Mouse (Mus musculus) lung, postnatal 10 days (tissue): ENCODE data around the gene Prkca.

Source experiments
- DNase-seq: peaks from one replicate; pipeline ENCODE4 v3.0.0; 2021

Gene Prkca

DNA sequence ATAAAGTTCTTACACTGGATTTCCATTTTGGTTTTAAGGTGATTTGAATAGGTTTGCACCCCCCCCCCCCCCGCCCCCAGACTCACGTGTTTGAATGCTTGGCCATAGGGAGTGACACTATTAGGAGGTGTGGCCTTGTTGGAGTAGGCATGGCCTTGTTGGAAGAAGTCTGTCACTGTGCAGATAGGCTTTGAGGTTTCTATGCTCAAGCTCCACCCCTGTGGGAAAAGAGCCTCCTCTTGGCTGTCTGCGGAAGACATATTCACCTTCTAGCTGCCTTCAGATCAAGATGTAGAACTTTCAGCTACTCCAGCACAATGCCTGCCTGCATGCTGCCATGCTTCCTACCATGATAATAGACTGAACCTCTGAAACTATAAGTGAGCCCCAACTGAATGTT lies 49.9 kb downstream of the Prkca start:
- no peak for DNase-seq

DNA sequence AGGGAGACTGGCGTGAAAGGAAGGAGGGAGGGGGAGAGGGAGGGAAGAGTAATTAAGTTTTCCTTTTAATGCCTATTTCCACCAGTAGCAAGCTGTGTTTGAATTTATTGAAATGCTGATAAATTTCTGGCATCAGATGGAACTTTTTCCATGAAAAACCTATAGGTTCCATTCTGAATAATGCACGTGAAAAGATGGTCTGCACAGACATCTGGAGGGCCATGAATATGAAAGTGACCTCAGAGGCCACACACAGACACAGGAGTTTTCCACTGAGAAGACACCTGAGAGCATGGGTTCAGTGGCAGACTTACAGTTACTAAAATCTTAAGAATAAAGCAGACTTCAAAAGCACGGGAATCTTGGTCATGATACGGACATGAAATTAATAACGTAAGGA lies 54.5 kb downstream of the Prkca start:
- DNase-seq: no peak

DNA sequence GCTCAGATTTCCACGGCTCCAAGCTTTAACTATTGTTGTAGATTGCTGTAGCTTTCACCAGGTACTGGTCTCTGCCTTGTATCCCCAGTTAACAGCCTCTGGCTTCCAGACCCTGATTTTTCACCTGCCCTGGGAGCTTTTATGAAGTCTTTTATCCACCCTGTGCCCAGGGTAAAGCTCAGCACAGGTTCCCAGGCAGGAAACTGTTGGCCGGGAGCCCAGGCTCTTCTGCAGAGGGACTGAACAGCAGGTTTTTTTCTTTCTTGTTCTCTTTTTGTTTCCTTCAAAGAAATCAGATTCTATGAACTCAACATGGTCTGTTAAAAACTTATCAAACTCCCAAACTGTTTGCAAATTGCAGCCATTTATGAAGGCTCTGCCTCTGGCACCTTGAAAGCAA lies 56.4 kb downstream of the Prkca start:
- DNase-seq: no peak

DNA sequence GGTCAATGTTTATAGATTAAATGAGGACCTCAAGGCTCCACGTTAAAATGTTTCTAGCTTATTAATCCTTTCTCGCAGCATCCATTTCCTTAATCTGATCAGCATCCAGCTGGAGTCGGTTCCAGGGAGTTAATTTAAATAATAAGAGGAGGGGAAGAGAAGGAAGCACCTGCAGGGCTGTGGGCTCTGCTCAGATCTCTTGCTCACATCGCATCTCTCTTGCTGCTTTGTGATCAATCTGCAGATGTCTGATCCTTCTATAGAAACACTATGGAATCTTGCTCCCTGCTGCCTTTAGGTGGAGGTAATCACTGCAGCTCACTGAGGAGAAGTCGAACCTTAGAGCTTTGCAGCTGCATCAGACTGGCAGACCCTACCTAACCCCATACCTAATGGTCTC lies 58.7 kb downstream of the Prkca start:
- DNase-seq: no peak

DNA sequence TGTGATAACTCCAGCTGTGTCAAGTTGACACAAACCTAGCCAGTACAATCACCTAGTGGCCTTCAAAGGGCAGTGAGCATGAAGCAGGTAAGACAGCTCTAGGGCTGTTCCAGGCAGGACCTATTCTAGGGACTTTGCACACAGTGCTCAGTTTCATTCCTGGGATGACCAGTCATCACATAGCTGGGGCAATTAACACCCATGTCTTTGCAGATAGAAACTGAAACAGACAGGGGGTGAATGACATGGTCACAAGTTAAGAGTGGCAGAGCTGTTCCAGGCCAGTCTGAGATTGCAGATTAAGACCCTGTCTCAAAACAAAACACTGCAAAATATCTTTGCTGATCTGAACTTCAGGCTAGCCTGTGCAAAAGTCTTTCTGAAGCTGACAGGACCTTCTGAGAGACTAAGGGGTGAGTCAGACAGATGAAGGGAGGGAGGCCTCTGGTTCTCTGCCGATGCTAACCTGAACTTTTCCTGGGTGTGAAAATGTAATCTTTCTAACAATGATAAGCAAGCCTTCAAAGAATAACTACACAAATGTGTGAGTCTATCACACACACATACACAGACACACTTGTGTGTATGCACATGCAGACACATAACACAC lies 60.8 kb downstream of the Prkca start:
- DNase-seq: no peak

DNA sequence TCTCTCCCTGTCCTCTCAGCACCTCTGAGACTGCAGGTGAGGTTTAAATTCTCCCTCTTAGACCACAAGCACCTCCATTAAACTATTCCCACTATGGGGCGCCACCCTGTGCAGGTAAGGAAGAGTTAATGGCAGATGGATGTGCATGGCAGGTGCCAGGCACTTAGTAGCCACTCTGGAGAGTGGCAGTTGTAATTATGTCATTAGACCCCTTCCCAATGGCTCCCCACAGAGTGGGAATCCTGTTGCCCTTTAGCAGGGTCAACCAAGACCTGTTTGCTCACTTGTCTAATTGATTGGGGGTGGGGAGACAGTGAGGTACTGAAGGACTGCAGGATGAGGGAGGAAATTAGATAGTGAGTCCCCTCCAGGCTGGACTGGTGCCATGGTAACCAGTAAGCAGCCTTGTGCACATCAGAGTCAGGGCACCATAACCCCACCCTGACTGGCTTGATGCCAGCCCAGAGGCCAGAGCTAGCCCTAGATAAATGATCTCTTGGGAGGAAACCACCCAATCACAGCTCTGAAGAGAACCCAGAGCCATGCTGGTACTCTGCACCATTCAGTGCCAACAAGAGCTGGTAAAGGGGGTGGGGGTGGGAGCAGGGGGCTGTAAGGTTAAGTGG lies 63.9 kb downstream of the Prkca start:
- peak; percentile 22 for DNase-seq

DNA sequence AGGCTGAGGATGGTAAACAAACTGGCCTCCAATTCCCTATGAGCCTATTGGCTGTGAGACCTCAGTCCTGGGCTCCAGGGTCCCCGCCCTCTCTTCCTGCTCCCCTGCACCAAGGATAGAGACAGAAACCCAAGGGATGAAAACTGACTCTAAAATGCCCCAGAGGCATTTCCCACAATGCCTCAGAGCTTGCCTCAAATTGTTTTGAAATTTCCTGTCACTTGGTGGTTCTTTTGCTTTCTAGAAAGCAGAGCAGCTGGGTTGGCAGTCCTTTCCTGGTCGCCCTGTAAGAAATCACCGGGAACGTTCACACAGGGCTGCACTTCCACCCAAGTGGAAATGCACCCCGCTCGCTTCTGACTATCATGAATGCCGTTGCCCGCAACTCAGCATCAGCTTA lies 66.6 kb downstream of the Prkca start:
- no peak for DNase-seq

DNA sequence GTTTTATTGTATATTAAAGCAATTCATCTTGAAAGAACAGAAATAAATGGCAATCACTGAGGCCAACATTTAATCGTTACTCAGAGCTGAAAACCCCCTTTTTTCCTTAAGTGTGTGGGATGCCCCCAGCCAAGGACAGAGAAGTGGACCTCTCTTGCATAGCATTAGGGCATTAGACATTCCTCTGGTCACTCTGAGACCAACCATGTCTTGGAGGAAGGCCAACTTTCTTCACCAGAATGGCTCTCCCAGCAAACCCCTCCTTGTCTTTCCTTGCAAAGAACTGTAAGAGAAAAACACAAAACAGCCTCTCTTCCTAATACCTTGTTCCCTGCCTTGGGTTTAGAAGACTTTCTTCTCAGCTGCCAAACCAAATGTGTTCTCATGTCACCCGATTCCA lies 67.6 kb downstream of the Prkca start:
- peak; percentile 24 for DNase-seq

DNA sequence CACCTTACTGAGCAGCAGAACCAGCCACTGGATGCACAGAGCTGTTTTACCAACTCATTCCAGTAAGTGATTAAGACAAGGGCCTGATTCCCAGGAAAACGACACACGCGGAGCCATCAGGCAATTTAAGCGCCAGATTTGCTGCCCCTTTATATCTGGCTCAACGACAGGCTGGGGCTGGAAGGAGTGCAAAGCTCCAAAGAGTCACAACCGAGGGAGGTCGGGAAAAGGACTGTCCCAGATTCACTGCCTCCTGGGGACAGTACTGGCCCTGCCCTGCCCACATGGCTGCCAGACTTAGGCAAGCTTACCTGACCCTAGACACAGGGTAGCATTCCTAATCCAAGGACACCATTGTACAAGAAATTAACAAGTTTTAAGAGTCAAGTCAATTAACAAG lies 69.7 kb downstream of the Prkca start:
- DNase-seq: no peak

DNA sequence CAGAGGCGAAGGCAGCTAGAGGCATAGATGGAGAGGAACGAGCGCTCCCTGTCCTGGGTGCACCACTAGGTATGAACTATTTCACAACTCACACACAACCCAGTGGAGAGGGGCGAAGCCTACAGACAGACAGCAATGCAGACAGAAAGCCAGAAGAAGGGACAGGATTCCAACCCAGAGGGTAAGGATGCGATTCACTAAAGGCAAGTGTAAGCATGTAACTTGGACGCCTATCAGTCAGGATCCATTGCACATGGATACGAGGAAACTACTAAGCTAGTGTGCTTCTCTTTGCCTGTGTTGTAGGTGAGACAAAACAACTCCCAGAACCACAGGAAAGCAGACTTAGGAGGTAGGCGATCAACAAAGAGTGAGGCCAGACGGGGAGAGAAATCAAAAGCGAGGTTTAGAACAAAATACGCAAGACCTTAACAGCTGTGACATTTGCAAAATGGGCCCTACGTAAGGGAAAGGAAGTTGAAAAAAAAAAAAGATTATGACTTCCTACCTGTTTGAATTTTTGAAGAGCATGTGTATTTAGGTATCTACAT lies 70.2 kb downstream of the Prkca start:
- no peak for DNase-seq

DNA sequence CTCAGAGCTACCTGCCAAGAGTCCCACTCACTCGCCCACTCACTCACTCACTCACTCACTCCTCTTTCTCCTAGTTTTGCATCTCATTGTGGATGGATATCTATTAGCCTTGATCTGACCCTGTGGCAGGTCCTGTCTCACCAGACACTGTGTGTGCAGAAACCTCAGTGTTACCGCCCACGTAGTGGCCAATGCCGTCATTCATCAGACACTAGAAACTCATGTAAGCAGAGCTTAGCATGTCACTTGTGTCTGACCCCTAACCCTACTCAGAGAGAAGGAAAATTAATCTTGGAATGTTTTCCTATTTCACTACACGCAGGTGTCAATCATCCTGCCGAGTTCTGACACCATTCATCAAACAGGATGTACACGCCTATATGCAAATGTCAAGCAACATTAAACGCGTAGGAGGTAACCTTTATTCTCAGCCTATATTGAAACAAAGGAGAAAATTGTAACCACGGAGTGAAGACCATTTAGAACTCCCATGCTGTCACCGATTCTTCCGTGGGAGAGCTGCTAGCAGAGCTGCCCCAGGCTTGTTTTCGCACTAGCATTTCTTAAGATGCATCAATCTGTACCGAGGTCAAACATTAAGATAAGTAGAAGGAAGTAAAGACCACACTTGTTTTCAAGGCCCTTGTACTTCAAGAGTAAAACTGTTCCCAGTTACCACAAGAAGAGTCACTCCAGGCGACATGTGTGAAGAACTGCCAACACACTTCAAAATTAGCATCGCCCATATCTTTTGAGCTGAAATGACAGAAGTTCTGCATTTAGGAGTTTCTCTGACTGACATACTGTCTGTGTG lies 70.9 kb downstream of the Prkca start:
- no peak for DNase-seq

DNA sequence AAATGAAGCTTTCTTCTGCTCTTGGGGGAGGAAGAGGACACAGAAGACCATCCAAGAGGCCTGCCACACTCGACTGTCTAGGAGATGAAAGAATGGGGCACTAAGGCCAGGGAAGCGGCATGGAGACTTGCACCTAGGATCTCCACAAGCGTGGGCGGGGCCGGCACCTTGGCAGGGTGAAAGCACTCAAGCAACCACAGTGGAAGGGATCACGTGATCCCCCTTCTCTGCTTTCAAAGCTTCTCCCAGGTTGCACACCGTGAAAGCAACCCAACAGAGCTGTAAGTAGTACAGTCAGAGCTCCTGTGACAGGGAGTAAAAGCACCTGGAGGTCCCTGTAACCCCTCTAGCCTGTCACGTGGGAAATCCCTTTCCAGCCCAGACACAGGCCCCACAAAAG lies 72.4 kb downstream of the Prkca start:
- DNase-seq: peak; percentile 68

DNA sequence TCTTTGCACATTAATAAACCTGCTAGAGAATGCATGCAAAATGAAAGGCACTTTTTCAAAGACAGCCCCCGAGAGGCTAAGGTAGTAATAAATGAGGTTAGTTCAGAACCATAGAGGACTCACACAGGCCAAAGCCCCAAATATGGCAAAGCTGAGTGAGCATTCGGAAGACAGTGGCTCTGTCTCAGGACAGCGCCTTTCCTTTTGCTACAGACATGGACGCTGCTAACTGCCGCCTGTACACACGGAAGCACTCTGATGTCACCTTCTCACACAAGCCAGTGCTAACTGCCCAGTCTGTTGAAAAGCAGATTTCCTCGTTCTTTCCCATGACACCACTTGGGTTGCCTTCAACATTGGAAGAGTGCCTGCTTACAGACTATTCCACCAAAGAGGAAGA lies 74.2 kb downstream of the Prkca start:
- no peak for DNase-seq

DNA sequence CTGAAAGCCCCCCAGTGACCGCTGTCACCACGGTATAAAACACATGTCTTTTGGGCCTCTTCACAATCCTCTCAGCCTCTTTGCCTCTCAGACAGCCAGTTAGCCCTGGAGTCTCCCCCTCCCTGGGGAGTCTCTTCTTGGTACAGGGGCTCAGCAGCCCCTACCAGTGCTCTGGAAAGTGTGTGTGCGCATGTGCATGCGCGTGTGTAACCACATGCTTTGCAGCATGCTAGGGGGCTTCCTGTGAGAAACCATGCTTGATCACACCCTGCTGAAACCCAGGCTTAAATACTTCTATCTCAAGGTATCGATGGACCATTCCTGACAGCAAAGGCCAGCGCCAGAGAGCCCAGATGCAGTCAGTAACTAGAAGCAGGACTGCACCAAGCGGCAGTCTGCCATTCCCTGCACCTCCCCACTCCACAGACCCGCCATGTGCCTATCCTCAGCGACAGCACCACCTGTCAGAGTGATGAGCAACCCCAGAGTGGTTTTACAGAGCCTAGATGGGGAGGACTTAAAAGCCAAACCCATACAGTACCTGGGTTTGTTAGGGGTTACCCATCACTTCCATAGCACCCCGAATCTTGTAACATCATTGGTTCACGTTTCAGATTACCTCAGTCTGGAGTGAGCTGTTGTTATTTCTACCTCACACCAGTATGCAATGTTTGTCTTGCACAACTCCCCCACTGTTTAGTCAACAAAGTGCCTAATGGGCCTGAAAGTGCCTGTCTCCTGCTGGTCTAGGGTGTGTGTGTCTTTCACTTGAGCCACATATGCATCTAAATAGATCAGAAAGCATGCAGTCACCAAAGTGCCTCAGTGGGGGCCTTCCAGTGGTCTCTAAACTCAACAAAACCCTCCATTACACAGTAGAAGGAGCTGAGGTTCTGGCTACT lies 75.1 kb downstream of the Prkca start:
- no peak for DNase-seq

DNA sequence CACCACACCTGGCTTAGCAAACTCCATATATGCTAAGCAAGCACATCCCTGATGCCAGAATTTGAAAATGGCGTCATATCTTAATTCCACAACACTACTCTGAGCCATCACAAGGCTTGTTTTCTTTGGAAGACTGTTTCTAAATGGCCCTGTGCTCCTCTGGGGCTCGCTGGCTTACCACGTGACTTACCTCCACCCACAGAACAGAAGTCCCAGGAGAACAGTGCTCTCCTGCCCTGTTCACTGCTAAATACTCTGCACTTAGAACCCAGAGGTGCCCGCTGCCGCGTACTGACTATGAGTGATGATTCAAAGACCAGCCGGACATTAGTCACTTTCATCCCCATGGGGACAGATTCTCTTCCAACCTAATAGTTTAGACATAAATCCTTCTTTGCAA lies 75.9 kb downstream of the Prkca start:
- DNase-seq: no peak

DNA sequence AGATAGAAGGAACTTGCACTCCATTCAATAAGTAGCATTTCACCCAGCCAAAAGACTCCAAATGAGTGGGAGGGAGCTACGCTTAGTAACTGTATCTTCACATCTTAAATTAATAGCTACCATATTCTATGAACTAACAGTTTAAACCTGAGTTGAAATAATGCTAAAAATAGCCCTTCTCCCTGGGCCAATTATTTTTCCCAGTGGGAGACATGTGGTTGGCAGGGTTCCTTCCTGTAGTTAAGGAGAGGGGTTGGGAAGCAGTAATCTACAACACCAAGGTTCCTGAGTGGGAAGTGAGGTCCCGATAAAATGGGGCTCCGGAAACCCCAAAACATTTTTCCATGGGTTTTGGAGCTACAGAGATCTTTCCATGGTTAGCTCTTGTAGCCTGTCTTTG lies 76.7 kb downstream of the Prkca start:
- no peak for DNase-seq

DNA sequence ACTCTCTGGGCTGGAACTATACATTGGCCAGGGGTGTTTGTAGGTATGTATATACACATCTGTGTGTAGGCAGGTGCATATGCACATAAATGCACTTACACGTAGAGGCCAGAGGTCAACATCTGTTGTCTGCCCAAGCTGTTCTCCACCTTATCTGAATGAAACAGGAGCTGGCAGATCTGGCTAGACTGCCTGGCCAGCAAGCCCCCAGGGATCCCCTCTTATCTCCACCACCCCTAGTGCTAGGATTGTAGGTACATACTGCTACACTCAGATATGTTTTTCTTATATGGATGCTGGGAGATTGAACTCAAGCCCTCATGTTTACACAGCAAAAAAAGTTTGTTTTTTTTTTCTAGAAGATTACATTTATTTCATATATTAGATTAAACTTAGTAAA lies 79.9 kb downstream of the Prkca start:
- no peak for DNase-seq

DNA sequence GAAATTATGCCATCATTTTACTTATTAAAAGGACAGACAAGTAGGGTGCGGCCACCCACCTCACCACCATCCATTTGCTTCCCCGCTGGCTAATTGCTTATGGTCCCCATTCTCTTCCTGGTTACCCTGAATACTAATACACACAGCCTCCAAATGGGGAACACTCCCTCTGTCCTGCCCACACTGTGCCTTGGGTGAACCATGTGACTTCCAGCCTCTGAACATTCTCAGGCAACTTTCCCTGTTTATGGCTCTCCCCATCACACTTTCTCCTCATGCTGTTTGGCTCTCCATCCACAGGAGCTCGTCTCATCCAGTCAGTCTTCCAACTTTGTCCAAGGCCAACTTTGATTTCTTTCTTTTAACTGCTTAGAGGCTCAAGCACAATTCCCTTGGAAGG lies 80.3 kb downstream of the Prkca start:
- DNase-seq: no peak

DNA sequence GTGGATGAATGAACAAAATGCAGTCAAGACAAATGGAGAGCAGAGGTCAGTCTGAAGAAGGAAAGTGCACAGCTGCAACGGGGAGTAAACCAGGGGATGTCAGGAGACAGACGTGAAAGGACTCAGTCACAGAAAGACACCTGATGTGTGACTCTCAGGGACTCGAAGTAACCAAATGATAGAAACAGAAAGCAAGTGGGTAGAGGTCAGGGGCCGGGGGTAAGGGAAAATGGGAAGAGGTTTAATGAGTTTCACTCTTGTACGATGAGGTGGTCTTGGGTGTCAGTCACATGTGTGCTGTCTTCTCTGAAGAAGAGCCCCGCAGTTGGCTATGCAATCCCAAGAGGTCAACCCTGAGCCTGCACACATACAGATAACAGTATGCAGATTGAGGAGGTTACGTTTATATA lies 82.0 kb downstream of the Prkca start:
- no peak for DNase-seq

DNA sequence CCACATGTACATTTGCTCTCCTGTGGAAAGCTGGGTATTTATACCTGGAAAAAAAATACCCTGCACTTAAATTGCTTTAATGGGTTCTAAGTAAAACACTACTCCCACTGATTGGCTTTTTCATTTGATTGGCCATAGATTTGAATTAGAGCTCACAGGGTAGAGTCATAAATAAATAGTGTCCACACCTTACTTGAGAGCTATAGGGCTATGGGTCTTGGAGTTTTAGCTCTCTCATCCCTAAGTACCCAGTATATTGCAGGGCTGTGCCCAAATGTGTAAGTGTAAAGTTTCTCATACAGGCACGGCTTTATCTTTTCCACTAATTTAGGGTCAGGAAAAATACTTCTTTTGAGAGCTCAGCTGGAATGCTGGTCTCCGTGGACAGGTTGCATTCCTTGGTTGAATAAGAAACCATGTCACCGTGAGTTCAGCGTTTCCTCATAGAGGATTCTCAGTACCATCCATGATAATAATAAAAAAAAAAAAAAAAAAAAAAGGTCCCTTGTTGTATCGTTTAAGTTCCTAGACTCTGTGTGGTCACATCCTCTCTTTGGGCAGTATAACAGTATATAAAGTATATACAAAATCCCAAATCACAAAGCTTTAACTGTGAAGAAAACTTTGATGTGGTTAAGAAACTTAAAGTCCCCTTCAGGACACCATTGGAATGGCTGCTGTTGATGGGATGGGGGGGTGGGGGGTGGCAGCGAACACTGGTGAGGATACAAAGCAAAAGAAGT lies 82.8 kb downstream of the Prkca start:
- no peak for DNase-seq

DNA sequence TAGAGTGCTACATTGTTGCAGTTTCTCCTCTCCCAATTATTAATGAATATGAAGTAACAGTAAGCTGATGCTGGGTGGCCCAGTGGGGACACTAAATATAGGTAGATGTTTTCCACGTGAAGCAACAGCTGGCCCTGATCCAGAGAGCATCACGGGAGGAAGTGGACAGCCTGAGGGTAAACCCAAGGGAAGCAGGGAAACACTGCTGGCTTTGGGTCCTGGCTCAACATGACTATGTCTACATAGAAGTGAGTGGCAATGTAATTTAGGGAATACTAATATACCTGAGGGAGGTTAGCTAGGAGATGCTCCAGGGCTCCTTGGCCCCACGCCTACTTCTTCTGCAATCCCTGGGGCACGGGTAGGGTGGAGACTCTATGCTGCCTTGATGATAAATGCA lies 84.3 kb downstream of the Prkca start:
- peak; percentile 31 for DNase-seq

DNA sequence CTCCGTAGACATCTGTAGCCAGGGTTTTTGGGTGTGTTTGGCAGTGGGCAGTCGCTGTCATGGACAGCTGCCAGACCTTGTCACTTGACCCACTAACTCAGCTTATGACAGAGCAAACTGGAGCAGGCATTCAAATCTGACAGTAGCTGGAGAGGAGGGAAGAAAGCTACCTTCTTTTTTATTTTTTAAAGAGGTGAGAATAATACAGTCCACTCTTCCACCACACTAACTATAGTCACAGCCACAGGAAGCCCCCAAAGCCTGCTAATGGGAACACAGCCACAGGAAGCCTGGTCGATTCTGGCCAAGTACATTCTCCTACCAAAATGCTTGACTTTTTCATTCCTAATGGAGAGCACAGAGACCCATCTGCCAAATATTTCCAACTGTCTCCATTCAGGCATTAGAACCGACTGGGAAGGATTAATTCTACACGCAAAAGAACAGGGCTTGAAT lies 84.9 kb downstream of the Prkca start:
- DNase-seq: peak; percentile 69
